Mouse (Mus musculus): ENCODE results near the gene Bloc1s3. TPM values are rescaled to one million over a fixed set of nuclear protein-coding genes. Genes with fewer than 3 reads are reported as not detected.
A peak's percentile ranks its signal among the peaks of the same experiment; 100 is the strongest.

Bloc1s3 gene
- polyA plus RNA-seq, 1 experiment = 7.8 TPM

DNA sequence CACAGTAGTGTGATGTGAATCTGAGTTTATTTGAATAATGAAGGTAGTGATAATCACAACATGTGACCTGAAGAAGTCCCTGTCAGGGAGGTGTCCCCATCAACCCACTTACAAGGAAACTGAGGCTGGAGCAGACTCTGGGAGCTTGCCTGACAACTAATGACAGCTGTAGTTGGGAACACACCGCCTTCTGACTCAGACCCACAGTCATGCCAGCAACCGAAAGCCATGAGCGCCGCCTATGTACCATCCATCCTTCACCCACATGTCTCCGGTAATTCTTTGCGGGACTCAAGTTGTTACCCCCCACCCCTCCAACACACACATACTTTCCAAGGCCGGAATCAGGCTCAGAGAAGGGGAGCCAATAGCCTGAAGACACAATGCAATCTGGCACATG lies 51.5 kb downstream of the Bloc1s3 start:
- no peak overlapping the region for H3ac ChIP-seq (ENCODE audit: control insufficient read depth, insufficient read length)
- peak overlapping the region; percentile 69 for H3K4me2 ChIP-seq (ENCODE audit: low read depth)
- TF ChIP-seq MAX (IDR thresholded peaks at IDR 0.05; ENCODE audit: low read depth) (no peak), MYOD1 (IDR thresholded peaks at IDR 0.05; ENCODE audit: control insufficient read depth in 1 of 3, insufficient read length in 2 of 3, low read depth in 2 of 3) (peak in 2 of 3 experiments; percentile 40 to 78)
- peaks cover 20% of the 10 kb centered on the region for H3K79me2 ChIP-seq (ENCODE audit: control insufficient read depth, insufficient read depth)
- H3K4me3 ChIP-seq = peak overlapping the region; percentile 64
- no peaks in the 10 kb centered on the region for H3K36me3 ChIP-seq (ENCODE audit: control insufficient read depth, insufficient read depth)
- no peaks in the 10 kb centered on the region for H3K27me3 ChIP-seq (ENCODE audit: control insufficient read depth, insufficient read depth, insufficient read length)

DNA sequence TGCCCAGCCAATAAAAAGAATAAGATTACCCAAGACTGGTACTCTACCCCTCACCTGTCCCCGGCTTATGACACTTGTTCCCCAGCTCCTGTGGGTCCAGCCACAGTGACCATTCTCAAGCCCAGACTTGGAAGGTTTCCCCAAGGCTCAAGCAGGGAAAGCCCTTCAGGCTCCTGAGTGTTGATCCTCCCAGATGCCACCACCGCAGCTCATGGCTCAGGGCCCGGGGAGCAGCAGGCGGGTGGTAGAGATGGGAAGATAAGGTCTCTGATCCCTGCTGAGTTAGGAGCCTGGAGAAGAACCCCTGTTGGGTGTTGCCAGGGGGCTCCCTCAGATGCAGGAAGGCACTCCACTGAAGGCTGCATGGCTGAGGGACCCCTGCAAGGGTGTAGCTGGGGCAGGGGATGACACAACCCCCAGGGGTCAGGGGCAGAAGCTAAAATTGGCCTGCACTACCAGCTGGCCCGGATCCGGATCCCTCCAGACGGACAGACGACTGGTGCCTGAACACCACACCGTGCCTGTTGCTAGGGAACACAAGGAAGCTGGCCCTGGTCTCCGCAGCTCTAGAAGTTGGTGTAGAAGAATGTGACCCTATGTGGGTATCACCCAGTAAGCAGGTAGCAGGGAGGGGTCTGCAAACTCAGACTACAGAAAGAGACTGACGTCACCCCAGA lies 52.2 kb downstream of the Bloc1s3 start:
- Histone ChIP-seq H3K4me3 (peak overlapping the region; percentile 64), H3K4me2 (ENCODE audit: low read depth) (no peak overlapping the region), H3K36me3 (ENCODE audit: control insufficient read depth, insufficient read depth) (no peaks in the 10 kb centered on the region), H3ac (ENCODE audit: control insufficient read depth, insufficient read length) (no peak overlapping the region), H3K27me3 (ENCODE audit: control insufficient read depth, insufficient read depth, insufficient read length) (no peaks in the 10 kb centered on the region), H3K79me2 (ENCODE audit: control insufficient read depth, insufficient read depth) (peaks cover 20% of the 10 kb centered on the region)
- TF ChIP-seq MAX (IDR thresholded peaks at IDR 0.05; ENCODE audit: low read depth) (no peak), TCF12 (IDR thresholded peaks at IDR 0.05; ENCODE audit: insufficient read depth, poor library complexity, severe bottlenecking) (no peak), POLR2AphosphoS2 (IDR thresholded peaks at IDR 0.05; ENCODE audit: insufficient read length, low read depth) (no peak), REST (IDR thresholded peaks at IDR 0.05; ENCODE audit: insufficient read depth, insufficient read length) (no peak), CEBPB (IDR thresholded peaks at IDR 0.05; ENCODE audit: insufficient read depth, poor library complexity, severe bottlenecking) (no peak), TCF3 (IDR thresholded peaks at IDR 0.05; ENCODE audit: insufficient read length, low read depth) (no peak), SRF (IDR thresholded peaks at IDR 0.05; ENCODE audit: control insufficient read depth, insufficient read length, low read depth) (no peak), E2F4 (IDR thresholded peaks at IDR 0.05; ENCODE audit: insufficient read depth) (no peak), POLR2A (IDR thresholded peaks at IDR 0.05; ENCODE audit: insufficient read length, low read depth) (no peak), USF1 (IDR thresholded peaks at IDR 0.05; ENCODE audit: low read depth) (no peak), MYOD1 (IDR thresholded peaks at IDR 0.05; ENCODE audit: control insufficient read depth in 1 of 3, insufficient read length in 2 of 3, low read depth in 2 of 3) (no peak), MYOG (IDR thresholded peaks at IDR 0.05; ENCODE audit: control insufficient read depth in 1 of 3, insufficient read depth in 1 of 3, insufficient read length in 2 of 3, low read depth in 2 of 3) (no peak)

DNA sequence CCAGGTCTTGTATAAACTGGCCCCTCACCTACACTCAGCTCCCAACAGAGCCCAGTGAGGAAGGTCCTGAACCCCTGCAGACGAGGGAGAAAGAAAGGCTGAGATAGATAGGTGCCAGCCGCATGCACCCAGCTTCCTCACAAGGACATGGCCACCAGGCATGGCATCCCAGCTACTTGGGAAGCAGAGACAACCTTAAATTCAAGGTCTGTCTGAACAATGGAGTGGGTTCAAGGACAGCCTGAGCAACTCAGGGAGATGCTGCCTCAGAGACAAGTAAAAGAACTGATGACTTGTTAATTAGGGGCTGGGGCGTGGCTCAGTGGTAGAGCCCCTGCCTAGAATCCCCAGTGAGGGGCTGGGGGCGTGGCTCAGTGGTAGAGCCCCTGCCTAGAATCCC lies 53.0 kb downstream of the Bloc1s3 start:
- TF ChIP-seq MYOD1 (IDR thresholded peaks at IDR 0.05; ENCODE audit: control insufficient read depth in 1 of 3, insufficient read length in 2 of 3, low read depth in 2 of 3) (no peak), POLR2AphosphoS2 (IDR thresholded peaks at IDR 0.05; ENCODE audit: insufficient read length, low read depth) (no peak), E2F4 (IDR thresholded peaks at IDR 0.05; ENCODE audit: insufficient read depth) (no peak), POLR2A (IDR thresholded peaks at IDR 0.05; ENCODE audit: insufficient read length, low read depth) (no peak), MAX (IDR thresholded peaks at IDR 0.05; ENCODE audit: low read depth) (no peak), CEBPB (IDR thresholded peaks at IDR 0.05; ENCODE audit: insufficient read depth, poor library complexity, severe bottlenecking) (no peak), USF1 (IDR thresholded peaks at IDR 0.05; ENCODE audit: low read depth) (no peak), TCF12 (IDR thresholded peaks at IDR 0.05; ENCODE audit: insufficient read depth, poor library complexity, severe bottlenecking) (no peak), SRF (IDR thresholded peaks at IDR 0.05; ENCODE audit: control insufficient read depth, insufficient read length, low read depth) (no peak), REST (IDR thresholded peaks at IDR 0.05; ENCODE audit: insufficient read depth, insufficient read length) (no peak), TCF3 (IDR thresholded peaks at IDR 0.05; ENCODE audit: insufficient read length, low read depth) (no peak)
- Histone ChIP-seq H3K79me2 (ENCODE audit: control insufficient read depth, insufficient read depth) (peaks cover 20% of the 10 kb centered on the region), H3ac (ENCODE audit: control insufficient read depth, insufficient read length) (no peak overlapping the region), H3K4me2 (ENCODE audit: low read depth) (no peak overlapping the region), H3K27me3 (ENCODE audit: control insufficient read depth, insufficient read depth, insufficient read length) (no peaks in the 10 kb centered on the region), H3K36me3 (ENCODE audit: control insufficient read depth, insufficient read depth) (no peaks in the 10 kb centered on the region), H3K4me3 (no peak overlapping the region)

Other genes with a start within 250 kb of the Bloc1s3 start
- 189 TPM for gene Vasp, start 236.6 kb downstream of the Bloc1s3 start, polyA plus RNA-seq (2012; fragmentation: generic; extraction: Trizol)
- 0.42 TPM for gene Ppm1n, start 228.3 kb downstream of the Bloc1s3 start, polyA plus RNA-seq (2012; fragmentation: generic; extraction: Trizol)
- 340 TPM for gene Rtn2, start 225.7 kb downstream of the Bloc1s3 start, polyA plus RNA-seq (2012; fragmentation: generic; extraction: Trizol)
- gene Fosb, start 198.3 kb downstream of the Bloc1s3 start, polyA plus RNA-seq (2012; fragmentation: generic; extraction: Trizol) = 0.82 TPM
- 83.1 TPM for gene Ercc1, start 163.6 kb downstream of the Bloc1s3 start, polyA plus RNA-seq (2012; fragmentation: generic; extraction: Trizol)
- 13.7 TPM for gene Cd3eap, start 148.9 kb downstream of the Bloc1s3 start, polyA plus RNA-seq (2012; fragmentation: generic; extraction: Trizol)
- gene Ppp1r13l, start 148.6 kb downstream of the Bloc1s3 start, polyA plus RNA-seq (2012; fragmentation: generic; extraction: Trizol) = 36.0 TPM
- 11.5 TPM for gene Ercc2, start 126.4 kb downstream of the Bloc1s3 start, polyA plus RNA-seq (2012; fragmentation: generic; extraction: Trizol)
- 3.5 TPM for gene Klc3, start 104.3 kb downstream of the Bloc1s3 start, polyA plus RNA-seq (2012; fragmentation: generic; extraction: Trizol)
- 1,561 TPM for gene Ckm, start 103.6 kb downstream of the Bloc1s3 start, polyA plus RNA-seq (2012; fragmentation: generic; extraction: Trizol)
- 18.2 TPM for gene Mark4, start 49.5 kb downstream of the Bloc1s3 start, polyA plus RNA-seq (2012; fragmentation: generic; extraction: Trizol)
- not detected for gene Exoc3l2, start 45.0 kb downstream of the Bloc1s3 start, polyA plus RNA-seq (2012; fragmentation: generic; extraction: Trizol)
- 57.3 TPM for gene Trappc6a, start within 50 bp of the Bloc1s3 start, polyA plus RNA-seq (2012; fragmentation: generic; extraction: Trizol)
- gene Nkpd1, start 9.5 kb upstream of the Bloc1s3 start, polyA plus RNA-seq (2012; fragmentation: generic; extraction: Trizol) = 0.06 TPM
- 48.4 TPM for gene Ppp1r37, start 54.7 kb upstream of the Bloc1s3 start, polyA plus RNA-seq (2012; fragmentation: generic; extraction: Trizol)
- 1.5 TPM for gene Zfp296, start 68.9 kb upstream of the Bloc1s3 start, polyA plus RNA-seq (2012; fragmentation: generic; extraction: Trizol)
- gene Gemin7, start 69.2 kb upstream of the Bloc1s3 start, polyA plus RNA-seq (2012; fragmentation: generic; extraction: Trizol) = 89.8 TPM
- 14.8 TPM for gene Clasrp, start 96.1 kb upstream of the Bloc1s3 start, polyA plus RNA-seq (2012; fragmentation: generic; extraction: Trizol)
- gene Relb, start 121.1 kb upstream of the Bloc1s3 start, polyA plus RNA-seq (2012; fragmentation: generic; extraction: Trizol) = 25.7 TPM
- gene Clptm1, start 156.7 kb upstream of the Bloc1s3 start, polyA plus RNA-seq (2012; fragmentation: generic; extraction: Trizol) = 126 TPM
- not detected for gene Apoc2, start 169.6 kb upstream of the Bloc1s3 start, polyA plus RNA-seq (2012; fragmentation: generic; extraction: Trizol)
- not detected for gene Gm44805, start 173.1 kb upstream of the Bloc1s3 start, polyA plus RNA-seq (2012; fragmentation: generic; extraction: Trizol)
- not detected for gene Apoc4, start 173.1 kb upstream of the Bloc1s3 start, polyA plus RNA-seq (2012; fragmentation: generic; extraction: Trizol)
- not detected for gene Apoc1, start 184.3 kb upstream of the Bloc1s3 start, polyA plus RNA-seq (2012; fragmentation: generic; extraction: Trizol)
- 2.3 TPM for gene Apoe, start 190.8 kb upstream of the Bloc1s3 start, polyA plus RNA-seq (2012; fragmentation: generic; extraction: Trizol)
- gene Tomm40, start 207.1 kb upstream of the Bloc1s3 start, polyA plus RNA-seq (2012; fragmentation: generic; extraction: Trizol) = 112 TPM
- 27.1 TPM for gene Nectin2, start 242.1 kb upstream of the Bloc1s3 start, polyA plus RNA-seq (2012; fragmentation: generic; extraction: Trizol)